Mouse (Mus musculus): ENCODE data around the gene Elk4.

- peak; percentile 92 for TF ChIP-seq CTCF (IDR thresholded peaks at IDR 0.05; ENCODE audit: low read depth)
- no peak for TF ChIP-seq EP300 (IDR thresholded peaks at IDR 0.05; ENCODE audit: low read depth)
Observed at GRCm38 (mm10) chr1:132046143-132046735, 38.8 kb downstream of the Elk4 start.
